Mouse (Mus musculus) cerebellum, postnatal 14 days (tissue): Measurements from ENCODE around the gene Shtn1.
A peak's percentile ranks its signal among the peaks of the same experiment; 100 is the strongest.

Experiments
- DNase-seq, 2 experiments: peaks; one replicate each; pipeline ENCODE4 v3.0.0; 2021; ENCODE audit warnings: mixed read lengths in 2 of 2

Shtn1 gene

DNA sequence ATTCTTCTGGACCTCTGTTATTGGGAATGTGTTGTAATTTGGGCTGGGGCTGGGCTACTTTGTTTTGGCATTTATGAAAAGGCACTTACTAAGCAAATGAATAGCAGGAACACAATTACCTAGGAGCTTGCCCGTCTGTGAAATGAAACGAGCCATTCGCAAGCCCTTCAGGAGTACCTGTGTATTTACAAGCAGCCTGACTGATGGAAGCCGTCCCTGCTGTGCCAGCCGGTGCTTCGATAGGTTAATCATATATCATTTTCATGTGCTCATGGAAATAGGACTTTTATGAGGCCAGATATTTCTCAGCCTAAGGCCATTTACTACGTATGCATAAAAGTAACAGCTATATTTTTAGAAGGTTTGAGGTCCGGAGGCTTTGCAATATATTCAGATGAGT lies 112.9 kb downstream of the Shtn1 start:
- no peak for DNase-seq

DNA sequence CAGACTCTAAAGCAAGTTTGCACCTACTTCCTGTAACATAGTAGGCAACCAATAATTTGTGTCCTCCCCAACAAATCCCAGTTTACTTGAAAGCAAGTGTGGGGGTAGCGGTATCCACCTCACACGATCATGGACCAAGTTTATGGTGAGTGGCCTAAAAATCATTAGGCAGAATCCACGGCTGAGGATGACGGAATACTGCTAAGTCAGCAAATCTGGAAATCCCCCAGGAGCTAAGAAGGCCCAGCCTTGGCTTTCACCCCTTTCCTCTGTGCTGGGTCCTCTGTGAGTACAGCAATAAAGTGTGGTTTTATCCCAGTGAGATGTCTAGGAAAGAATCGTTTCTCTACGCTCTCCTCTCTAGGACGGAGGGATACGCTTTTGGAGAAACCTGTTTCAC lies 121.1 kb downstream of the Shtn1 start:
- DNase-seq = no peak

DNA sequence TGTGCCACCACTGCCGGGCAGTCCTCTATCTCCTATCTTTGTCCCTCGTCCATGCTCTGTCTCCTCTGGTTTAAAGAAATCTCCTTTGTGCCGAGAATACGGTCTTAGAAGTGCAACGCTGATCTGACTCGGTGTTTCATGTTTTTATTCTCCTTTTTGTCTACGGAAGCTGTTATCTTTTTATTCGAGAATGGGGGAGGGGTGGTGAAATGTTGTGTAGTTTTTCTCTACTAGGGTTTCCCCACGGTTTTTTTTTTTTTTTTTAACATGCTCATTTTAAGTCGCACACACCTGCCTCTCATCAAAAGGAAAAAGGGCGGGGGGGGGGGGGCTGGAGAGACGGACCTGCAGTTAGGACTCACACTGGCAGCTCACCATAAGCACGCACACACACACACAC lies 123.7 kb downstream of the Shtn1 start:
- DNase-seq = no peak

DNA sequence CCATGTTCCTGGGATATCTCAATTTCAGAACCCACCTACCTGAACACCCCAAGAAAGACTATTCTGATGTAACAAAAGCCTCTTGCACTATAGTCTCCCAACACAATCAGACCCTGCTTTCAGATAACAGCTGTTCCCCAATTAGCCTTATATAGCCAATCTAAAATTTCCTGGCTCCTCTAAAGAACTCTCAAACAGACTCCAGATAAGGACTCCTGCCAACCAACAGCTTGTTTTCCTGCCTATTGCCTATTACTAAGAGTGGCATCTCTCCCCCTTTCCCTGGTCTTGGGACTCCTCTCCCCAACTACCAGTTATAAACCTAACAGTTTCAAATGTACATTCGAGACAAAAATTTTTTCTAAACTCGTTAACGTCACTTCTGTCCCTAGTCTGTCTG lies 124.4 kb downstream of the Shtn1 start:
- no peak for DNase-seq

DNA sequence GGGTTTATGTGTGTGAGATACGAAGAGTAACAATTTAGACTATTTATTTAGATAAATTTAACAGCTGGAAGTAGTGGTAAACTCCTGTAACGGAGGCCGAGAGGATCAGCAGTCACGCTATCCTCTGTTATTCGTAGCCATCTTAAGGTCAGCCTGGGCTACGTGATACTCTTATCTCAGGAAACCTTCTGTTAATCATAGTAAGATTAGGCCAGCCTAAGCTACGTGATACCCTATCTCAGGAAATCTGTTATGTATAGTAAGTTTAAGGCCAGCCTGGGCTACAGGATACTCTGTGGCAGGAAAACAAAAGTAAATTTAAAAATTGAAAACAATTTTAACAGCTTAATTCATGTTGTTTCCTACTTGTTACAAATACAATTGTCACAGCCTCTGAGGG lies 129.9 kb downstream of the Shtn1 start:
- DNase-seq = no peak

DNA sequence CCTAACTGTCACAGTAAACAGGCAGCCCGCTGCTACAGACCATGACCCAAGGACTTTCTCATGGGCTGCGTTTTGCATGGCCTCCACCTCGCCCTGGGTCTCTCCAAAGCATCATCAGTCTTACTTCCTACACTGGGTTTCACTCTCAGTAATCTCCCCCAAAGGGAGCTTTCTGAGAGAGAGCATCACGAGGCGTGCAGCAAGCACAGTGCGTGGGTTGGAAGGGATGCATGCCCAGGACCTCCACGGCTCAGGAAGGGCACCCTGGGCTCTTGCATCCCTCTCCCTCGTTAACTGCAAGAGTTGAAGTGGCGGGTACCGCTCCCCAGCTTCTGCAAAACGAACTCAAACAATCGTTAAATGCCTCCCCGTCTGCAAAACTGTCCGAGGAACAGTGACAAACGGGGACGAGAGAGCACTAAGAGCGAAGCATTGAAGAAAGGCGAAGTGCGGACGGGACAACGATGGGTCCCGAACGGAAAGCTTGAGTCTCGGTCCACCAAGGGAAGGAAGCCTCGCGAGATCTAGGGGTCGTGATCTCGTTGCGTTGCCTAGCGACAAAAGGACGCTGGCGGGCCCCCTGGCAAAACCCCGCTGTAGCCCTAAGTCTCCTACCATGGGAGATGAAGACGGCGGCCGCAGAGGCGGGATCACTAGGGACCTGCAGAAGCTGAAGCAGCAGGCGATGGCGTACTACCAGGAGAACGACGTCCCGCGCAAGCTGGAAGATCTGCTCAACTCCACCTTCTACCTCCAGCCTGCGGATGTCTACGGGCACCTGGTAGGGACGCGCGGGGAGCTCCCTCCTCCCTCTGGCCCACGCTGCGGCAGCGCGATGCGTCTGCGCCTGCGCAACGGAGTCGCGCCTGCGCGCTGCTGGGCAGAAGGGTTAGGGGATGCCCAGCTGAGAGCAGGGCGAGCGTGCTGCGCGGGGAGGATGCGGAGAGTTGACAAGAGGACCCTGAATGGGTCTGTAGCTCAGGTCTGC lies 132.8 kb downstream of the Shtn1 start, which contains the start of the genes Eno4 and Hspa12a:
Gene Eno4, plus strand, starts transcription at position 585 of the 988 bp plus-strand sequence.
Gene Hspa12a, minus strand, starts transcription at position 814 of the 988 bp plus-strand sequence.
- DNase-seq = peak; percentile 96 to 97

DNA sequence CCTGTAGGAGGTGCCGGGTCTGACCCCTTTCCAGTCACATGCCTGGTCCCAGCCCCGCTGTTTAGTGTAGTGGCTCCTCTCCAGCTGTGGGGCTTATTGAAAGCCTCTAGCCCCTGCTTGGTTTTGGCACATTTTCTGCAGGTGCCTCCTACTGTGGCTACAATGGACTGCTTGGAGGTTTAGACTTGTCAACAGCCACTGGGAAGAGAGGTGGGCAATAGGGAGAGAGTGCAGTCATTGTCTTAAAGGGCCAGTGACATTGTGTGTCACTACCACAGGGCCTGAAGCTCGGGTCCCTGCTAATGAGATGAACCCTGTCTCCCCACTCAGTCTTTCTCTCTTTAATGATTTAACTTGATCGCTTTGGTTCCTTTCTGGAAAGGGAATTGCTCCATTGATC lies 142.8 kb downstream of the Shtn1 start:
- no peak for DNase-seq

DNA sequence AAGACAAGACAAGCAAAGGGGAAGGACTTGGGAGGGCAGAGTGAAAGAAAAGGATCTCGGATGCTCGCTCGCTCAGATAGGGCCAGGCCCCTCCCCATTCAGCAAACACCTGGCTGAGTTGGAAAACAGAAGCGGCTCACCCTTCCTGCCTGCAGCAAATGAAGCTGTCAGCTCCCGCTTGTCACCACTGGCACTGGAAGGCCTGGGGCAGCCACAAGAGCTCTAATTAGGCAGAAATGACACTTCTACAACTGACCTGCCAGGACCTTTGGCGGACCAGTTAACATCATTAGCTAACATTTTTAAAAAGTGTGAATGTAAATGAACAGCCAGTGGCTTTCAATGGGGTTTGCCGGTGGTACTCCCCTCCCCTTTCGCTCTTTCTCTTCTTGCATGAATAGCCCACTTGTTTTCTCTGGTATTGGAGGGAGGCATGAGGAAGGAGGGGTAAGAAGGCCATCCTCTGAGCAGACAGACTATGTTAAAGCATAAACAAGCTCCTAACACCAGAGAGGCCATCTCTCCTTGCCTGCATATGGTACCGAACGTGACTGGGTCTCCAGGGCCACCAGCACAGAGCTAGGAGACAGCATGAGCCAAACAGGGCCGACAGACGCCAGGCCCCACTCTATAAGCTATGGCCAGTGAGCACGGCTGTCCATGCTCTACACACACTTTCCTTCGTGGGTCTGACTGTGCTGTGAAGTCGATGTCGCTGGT lies 144.7 kb downstream of the Shtn1 start:
- DNase-seq = no peak
